Mouse (Mus musculus) gastrocnemius, postnatal 10 days (tissue): ENCODE data around the gene Astn2. TPM values are rescaled to one million over a fixed set of nuclear protein-coding genes. Genes with fewer than 3 reads are reported as not detected.

Source experiments
- DNase-seq: peaks from one replicate; pipeline ENCODE4 v3.0.0; 2021; ENCODE audit warnings: mixed read lengths
- long read RNA-seq, 2 experiments: library from polyadenylated mRNA; stranded (forward); transcript quantifications; one replicate each; pipeline ENCODE4 v2.0.0; 2021
- total RNA-seq, 2 experiments: library from RNA; stranded (reverse); gene quantifications; 2 replicates each; pipeline ENCODE4 v1.2.3; 2021

Astn2 gene
- 1 to 10 TPM; 1.0 to 1.7 TPM for total RNA-seq
- long read RNA-seq, experiment 1, partial matches to known transcripts = 0 of 1 reads
- long read RNA-seq, experiment 1, other reads (novel, unspliced or antisense) = 1 of 1 reads
- long read RNA-seq, experiment 2 = 0 reads

- peak; percentile 5 for DNase-seq
Observed at GRCm38 (mm10) chr4:66404201-66404711, at the start of gene Astn2. Astn2 (minus strand) TSS chr4:66404611.

DNA sequence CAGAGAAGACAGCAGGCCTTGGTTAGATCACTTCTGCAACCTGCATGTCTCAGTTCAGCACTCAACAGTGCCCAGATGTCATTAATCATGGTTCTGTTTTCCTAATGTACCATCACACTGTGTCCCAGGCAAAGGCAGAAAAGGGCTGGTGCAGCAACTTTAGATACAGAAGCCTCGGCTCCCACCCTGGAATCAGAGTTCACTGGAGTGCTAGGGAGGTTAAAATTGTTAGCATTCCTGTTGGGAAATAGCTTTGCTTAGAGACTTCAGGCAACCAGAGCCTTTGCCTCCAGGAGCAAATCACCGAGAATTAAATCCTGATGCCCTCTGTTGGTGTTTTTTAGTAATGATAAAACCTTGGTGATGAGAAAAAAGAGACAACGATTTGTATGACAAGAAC lies 45.7 kb upstream of the Astn2 start:
- DNase-seq = no peak

DNA sequence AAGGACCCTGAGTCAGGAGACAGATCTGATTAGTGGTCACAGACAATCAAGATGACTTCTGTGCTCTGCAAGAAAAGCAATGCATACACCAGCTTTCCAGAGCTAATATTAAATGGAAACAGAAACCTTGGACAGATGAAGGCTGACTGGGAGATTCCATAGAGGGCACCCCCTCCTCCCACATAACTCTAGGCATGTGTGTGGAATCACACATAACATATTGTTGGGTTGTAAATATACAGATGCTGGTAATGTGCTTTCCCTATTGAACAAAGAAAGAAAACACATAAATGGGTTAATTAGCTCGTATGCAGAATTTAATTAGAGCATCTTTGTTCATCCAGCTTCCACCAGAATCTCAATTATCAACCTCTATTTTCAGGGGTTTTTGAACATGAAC lies 26.8 kb upstream of the Astn2 start:
- no peak for DNase-seq

DNA sequence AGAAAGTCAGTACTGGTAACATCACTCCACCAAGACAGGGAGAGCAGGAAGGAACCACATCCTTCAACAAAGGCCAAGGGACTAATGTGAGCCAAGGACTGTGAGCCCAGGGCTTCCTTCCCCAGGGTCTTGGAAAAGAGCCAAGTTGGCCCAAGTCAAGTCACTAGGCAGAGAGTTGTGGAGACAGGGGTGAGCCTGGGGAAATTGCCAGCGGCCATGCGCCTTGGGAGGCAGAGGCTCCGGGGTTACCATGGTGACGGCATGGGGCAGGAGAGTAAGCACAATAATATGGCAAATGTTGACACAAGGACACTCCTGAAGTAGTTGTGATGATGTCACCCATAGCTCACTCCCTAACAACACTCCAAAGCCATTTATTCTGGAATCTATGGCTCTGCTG lies 21.4 kb upstream of the Astn2 start:
- no peak for DNase-seq

- no peak for DNase-seq
Observed at GRCm38 (mm10) chr4:66414778-66415177, 10.4 kb upstream of the Astn2 start.

GRCm38 (mm10) chr4:66405086-66405485 lies 675 bp upstream of the Astn2 start:
- DNase-seq = no peak

GRCm38 (mm10) chr4:66403708-66404200 lies 657 bp downstream of the Astn2 start:
- peak; percentile 14 for DNase-seq

DNA sequence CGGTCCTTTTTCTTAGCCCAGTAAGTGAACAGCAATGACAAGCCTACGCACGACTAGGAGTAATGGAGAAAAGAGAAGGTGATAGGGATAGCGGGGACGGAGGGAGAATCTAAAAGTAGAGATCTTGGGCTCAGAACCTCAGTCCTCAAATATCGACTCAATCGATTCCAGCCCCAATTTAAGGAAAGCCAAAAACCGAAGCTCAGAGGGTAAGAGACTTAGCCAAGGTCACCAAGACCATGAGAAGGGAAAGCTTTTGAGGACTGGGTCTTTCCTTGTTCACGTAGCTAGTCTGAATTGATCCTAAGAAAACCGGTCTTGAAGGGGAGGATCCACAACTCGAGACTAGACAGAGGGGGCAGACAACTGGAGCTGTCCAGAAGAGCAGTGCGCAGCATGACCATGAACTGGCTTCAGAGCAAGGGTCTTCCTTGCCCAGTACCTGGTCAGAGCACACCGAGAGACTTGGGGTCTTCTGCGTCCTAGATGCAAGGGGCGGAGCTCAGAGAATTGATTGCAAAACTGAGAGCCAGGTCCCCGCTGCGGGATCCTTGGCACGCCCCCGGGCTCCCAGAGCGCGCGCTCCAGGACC lies 1.2 kb downstream of the Astn2 start:
- no peak for DNase-seq

DNA sequence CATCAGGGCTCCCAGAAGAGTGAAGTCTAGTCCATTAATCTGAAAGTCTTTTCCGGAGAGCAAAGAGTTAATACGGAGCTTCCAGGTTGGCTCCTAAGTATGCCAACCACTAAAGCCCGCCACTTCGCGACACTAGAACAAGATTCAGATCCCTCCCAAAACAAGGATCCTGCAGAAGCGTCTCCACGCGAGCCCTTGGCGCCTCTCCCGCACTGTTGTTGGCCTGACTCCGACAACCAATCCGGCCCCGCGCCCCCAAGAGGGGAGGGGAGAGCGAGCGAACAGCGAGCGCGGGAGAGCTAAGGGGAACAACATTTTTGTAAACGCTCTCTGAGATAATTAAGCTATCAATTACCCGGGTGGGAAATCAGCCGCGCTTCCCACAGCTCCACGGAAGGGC lies 1.8 kb downstream of the Astn2 start:
- DNase-seq = peak; percentile 18

- DNase-seq = no peak
Observed at GRCm38 (mm10) chr4:66401186-66401681, 3.2 kb downstream of the Astn2 start.

GRCm38 (mm10) chr4:66399066-66399465 lies 5.3 kb downstream of the Astn2 start:
- DNase-seq = peak; percentile 25

GRCm38 (mm10) chr4:66397216-66397615 lies 7.2 kb downstream of the Astn2 start:
- no peak for DNase-seq

DNA sequence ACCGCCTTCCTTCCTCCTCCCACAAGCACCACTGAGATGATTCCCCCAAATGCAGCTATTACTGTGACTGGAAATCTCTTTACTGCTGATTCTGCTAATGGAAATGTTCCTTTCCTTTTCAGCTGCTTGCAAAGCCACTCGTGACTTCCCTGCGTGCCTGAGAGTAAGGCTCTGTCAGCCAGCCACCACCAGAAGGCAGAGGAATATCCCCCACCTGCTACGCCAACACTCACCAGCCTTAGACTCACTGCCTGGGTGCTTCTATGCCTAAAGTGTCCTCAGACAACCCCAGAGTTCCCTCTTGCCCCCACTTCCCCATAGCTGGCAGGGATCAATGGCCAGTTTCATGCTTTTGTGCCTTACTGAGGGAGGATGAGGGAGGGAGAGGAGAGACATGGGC lies 11.1 kb downstream of the Astn2 start:
- no peak for DNase-seq

- DNase-seq = no peak
Observed at GRCm38 (mm10) chr4:66390480-66390879, 13.9 kb downstream of the Astn2 start.

DNA sequence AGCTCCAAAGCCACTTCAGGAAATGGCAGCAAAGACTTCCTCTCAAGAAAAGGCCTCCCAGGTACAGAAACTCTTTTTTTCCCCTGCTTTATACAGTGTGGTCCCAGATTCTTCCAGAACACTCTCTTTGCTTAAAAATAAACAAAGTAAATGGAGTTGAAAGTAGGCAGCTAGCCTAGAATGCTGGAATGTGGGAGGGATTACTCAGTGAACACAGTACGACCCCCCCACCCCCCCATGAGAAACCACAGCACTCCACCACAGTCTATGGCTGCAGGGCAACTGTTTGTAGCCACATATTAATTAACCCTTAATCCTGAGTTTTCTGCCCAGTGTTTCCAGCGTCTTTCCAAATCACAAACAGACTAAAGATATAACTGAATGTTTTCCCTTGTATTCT lies 25.8 kb downstream of the Astn2 start:
- DNase-seq = no peak

DNA sequence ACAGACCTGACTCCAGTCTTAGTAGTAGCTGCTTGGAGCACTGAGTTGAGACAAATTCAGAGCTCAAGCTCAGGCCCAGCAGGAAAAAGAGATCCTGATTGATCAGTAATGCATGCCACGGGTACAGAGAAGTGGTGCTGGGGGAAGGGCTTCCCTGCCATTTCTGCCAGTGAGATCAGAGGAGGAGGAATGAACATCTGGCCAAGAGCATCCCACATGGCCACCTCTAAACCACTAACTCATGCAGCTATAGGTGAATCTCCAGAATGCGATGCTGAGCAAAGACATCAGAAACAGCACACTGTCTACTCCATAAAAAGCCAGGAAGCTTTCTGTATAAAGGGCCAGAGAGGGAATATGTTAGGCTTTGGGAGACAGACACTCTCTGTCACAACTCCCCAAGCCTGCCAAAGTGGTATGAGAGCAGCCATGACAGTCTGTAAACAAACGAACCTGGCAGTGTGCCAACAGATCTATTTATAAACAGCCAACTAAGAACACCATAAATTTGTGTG lies 33.8 kb downstream of the Astn2 start:
- no peak for DNase-seq

DNA sequence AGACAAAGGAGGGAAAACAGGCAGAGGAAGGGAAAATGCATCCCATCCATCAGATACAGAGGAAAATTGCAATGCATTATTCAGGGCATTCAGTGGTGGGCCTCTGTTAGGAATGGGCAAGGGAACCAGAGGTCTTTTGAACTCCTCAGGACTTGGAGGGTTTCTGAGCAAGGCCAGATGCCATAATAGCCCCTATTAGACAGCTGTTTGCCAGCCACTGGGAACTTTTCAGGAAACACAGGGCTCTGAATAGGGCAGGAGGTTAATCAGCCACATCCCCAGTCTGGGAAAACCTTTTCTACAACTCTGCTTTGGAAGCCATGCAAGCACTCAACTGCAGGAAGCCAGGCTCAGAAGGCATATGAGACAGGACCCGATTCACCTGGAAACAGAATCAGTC lies 38.9 kb downstream of the Astn2 start:
- no peak for DNase-seq

- DNase-seq = no peak
Observed at GRCm38 (mm10) chr4:66344632-66345031, 59.8 kb downstream of the Astn2 start.

DNA sequence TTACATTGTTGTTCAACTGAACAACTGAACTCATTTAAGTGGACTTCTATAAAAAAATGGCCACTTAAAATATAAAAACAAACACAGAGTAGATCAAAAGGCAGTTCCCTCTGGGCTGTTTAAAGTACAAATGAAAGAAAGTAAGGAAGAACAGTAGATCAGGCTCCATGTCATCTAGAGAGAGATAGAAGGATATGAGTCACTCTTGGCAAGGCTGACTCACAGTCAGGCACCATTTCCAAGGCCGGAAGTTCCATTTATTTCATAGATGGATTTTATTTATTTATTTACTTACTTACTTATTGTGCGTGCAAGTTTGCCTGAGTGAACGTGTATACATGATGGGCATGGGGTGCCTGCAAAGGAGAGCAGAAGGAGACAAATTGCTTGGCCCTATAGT lies 67.0 kb downstream of the Astn2 start:
- DNase-seq = no peak

DNA sequence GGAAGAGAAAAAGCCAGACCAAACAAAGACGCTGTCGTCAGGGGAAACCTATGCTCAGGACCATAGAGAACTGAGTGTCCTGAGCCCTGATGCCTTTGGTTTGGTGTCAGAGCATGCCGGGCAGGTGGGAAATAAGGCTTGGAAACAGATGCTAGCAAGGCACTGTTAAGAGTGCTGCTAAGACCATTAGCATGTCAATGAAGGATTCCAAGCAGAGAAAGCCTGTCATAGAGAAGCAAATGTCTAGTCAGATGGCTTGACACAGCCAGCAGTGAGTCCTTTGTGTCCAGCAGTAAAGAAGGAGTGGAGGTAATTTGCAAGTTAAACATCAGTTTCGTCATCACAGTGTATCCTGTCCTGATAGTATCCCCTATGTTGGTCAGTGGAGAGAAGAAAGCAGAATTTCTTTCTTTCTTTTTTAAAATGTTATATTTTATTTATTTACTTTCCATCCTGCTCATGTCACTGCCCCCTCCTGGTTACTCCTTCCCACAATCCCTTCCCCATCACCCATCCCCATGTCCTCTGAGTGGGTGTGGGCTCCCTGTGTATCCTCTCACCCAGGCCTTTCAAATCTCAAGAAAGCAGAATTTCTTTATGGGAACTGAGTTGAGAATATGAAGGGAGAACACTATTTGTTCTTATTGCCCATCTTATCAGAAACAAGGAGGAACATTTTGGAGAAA lies 73.7 kb downstream of the Astn2 start:
- DNase-seq = no peak

DNA sequence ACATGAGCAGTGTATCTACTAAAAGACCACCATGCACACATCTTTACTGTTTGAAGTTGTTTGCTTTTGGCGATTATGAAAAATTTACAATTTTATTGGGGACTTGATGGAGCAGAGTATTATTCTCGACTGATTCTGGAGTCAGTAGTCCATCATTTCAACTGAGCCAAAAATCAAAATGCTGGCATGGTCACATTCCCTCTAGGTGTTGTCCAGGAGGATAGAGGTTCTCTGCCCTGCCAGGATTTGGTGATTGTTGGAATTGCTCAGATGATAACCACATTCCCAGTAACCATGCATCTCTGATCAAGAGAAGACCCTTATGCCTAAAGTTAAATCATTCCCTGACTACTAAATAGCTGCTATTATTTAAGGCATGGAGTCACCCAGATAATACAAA lies 83.4 kb downstream of the Astn2 start:
- DNase-seq = no peak

DNA sequence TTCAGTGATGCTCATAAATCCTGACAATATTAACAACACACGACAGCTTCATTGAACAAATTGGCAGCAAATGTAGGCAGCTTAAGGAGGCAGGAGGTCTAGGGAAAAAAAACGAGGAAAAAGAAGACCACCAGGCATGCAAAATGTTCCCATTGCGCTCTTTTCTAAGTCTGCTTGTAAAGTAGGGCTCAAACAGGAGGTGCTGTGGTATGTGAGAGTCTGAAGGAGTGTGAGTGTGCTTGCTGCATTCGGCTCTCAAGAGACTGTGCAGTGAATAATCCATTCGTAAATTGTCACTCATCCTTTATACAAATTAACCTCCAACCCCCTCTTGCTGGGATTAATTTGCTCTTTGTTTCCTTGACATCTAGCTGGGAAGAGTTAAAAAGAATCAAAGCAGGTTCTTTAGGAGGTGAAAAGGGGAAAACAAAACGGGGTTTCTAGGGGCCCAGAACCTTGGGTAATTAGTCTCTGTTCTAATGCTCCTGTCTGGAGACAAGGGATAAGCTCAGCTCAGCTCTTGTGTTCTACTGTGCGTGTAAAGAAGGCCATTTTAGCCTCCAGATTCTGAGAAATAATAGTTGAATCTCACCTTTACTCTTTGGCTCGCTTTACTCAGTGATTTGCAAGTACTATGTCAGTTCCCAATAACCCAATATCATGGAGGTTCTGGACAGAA lies 89.5 kb downstream of the Astn2 start:
- no peak for DNase-seq

GRCm38 (mm10) chr4:66312733-66313132 lies 91.7 kb downstream of the Astn2 start:
- no peak for DNase-seq
